Mouse (Mus musculus): ENCODE data around the gene Sh3bp4.

DNA sequence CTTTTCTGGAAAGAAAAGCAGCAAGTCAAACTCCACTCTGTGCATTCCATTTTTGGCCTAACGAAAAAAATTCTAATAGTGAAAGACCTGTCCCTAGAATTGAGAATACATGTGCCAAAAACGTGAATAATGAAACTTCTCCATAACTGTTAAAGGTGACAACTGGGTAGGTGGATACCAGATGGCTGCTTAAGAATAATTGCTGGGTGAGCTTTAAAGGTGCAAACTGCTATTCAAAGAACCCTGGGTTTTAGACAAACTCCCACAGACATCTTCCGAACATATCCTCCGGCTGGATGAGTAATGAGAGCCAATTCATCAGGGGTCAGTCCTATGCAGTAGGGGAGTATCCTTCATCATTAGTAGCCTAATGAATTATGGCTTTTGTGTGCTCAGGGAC lies 20.7 kb upstream of the Sh3bp4 start:
- TF ChIP-seq POLR2A (IDR thresholded peaks at IDR 0.05; ENCODE audit: low read depth, low read length) (no peak), CTCF (IDR thresholded peaks at IDR 0.05; ENCODE audit: extremely low read depth, insufficient read depth, insufficient read length, insufficient replicate concordance) (no peak)
